Mouse (Mus musculus) large intestine, adult 2 months (tissue): Measurements from ENCODE around the gene Icam5. TPM values are rescaled to one million over a fixed set of nuclear protein-coding genes. Genes with fewer than 3 reads are reported as not detected.

Source experiments
- DNase-seq: peaks from one replicate; pipeline ENCODE4 v3.0.0-alpha.2; 2012; ENCODE audit warnings: low read depth, low spot score
- WGBS: fragments of 180-500 bp; shearing (Covaris S2); methylation state at CpG from one replicate; pipeline ENCODE4 v1.1.7; 2018; 5-methylcytosine and 5-hydroxymethylcytosine counted together
- polyA plus RNA-seq: library from polyadenylated mRNA; depleted of rRNA; stranded (reverse); fragments of >200 nt; gene quantifications from 2 replicates; pipeline ENCODE4 v1.2.3, GENCODE M21; 2012; rRNA removed

The Icam5 gene
- polyA plus RNA-seq, 1 experiment, result 0.14 TPM

DNA sequence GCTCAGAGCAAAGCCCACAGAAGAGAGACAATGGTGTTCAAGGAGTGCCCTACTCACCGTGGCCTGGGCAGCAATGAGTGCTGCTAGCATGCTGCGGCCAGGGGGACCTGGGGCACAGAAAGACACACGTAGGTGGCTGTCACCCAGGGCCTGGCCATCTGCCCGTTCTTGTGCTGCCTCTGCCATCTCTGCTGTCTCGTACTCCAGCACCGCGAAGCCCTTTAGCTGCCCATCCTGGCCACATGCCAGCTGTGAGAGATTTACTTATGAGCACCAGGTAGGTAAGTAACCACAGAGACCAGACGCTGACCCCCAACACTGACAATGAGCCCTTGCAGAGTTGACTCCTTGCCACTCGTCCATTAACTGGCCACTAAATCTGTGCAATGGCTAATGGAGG lies 49.3 kb downstream of the Icam5 start:
- DNase-seq, result no peak
- WGBS, result 84% methylated on average over 9 of the region's 9 CpGs

GRCm38 (mm10) chr9:21083324-21083723 lies 51.5 kb downstream of the Icam5 start:
- no peak for DNase-seq
- WGBS, result 77% methylated on average over 3 of the region's 3 CpGs

Other genes with a start within 250 kb of the Icam5 start
- gene Col5a3, start 217.0 kb upstream of the Icam5 start, polyA plus RNA-seq, result 3.9 and 4.5 TPM in 2 replicates
- gene Rdh8, start 213.6 kb upstream of the Icam5 start, polyA plus RNA-seq, result not detected in 2 replicates
- 17.5 and 28.1 TPM in 2 replicates for gene A230050P20Rik, start 163.4 kb upstream of the Icam5 start, polyA plus RNA-seq
- 3.7 and 4.0 TPM in 2 replicates for gene Angptl6, start 152.3 kb upstream of the Icam5 start, polyA plus RNA-seq
- 49.0 and 60.7 TPM in 2 replicates for gene Ppan, start 143.9 kb upstream of the Icam5 start, polyA plus RNA-seq
- gene Eif3g, start 133.4 kb upstream of the Icam5 start, polyA plus RNA-seq, result 113 and 117 TPM in 2 replicates
- gene Dnmt1, start 72.2 kb upstream of the Icam5 start, polyA plus RNA-seq, result 26.1 and 31.4 TPM in 2 replicates
- gene S1pr2, start 55.3 kb upstream of the Icam5 start, polyA plus RNA-seq, result 3.6 and 3.8 TPM in 2 replicates
- gene Mrpl4, start 29.3 kb upstream of the Icam5 start, polyA plus RNA-seq, result 97.6 and 106 TPM in 2 replicates
- 13.1 and 15.2 TPM in 2 replicates for gene Icam1, start 16.1 kb upstream of the Icam5 start, polyA plus RNA-seq
- 0.19 and 0.38 TPM in 2 replicates for gene Icam4, start 2.7 kb upstream of the Icam5 start, polyA plus RNA-seq
- gene Zglp1, start 35.0 kb downstream of the Icam5 start, polyA plus RNA-seq, result 0.21 and 1.7 TPM in 2 replicates
- gene Gm49373, start 41.0 kb downstream of the Icam5 start, polyA plus RNA-seq, result 0.38 and 0.60 TPM in 2 replicates
- 36.7 and 37.6 TPM in 2 replicates for gene Fdx1l, start 41.5 kb downstream of the Icam5 start, polyA plus RNA-seq
- gene Gm38431, start 59.9 kb downstream of the Icam5 start, polyA plus RNA-seq, result 3.1 and 3.6 TPM in 2 replicates
- gene Raver1, start 59.9 kb downstream of the Icam5 start, polyA plus RNA-seq, result 62.4 and 99.9 TPM in 2 replicates
- 22.6 and 32.3 TPM in 2 replicates for gene Tyk2, start 99.2 kb downstream of the Icam5 start, polyA plus RNA-seq
- gene Cdc37, start 117.9 kb downstream of the Icam5 start, polyA plus RNA-seq, result 45.8 and 46.1 TPM in 2 replicates
- gene Pde4a, start 133.6 kb downstream of the Icam5 start, polyA plus RNA-seq, result 2.8 and 3.9 TPM in 2 replicates
- gene Keap1, start 207.3 kb downstream of the Icam5 start, polyA plus RNA-seq, result 49.2 and 62.6 TPM in 2 replicates
- gene S1pr5, start 216.4 kb downstream of the Icam5 start, polyA plus RNA-seq, result not detected in 2 replicates
- 93.2 and 106 TPM in 2 replicates for gene Atg4d, start 233.2 kb downstream of the Icam5 start, polyA plus RNA-seq